Mouse (Mus musculus): Measurements from ENCODE around the gene Arpc1a.
"Not testable (repeated sequence)": the region's sequence is repeated elsewhere in the genome, so short reads cannot be mapped to it uniquely, and the experiment has no call there.

Gene Arpc1a

DNA sequence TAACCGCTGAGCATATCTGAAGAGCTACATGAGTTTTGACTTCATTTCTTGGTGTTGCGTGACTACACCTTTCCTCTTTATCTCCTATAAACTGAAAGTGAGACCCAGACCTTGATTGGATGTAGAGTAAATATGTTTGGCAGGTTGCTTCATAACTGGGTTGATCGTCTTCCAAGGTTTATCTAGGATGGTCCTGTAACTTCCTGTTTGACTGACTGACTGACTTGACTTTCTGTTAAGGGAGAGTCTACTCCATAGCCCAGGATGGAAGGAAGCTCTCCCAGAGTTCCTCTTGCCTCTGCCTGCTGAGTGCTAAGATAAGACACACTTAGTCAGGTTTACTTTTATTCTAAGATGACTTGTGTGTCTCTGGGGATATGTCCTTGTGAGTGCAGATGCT, 6.2 kb downstream of the Arpc1a start:
- CTCF ChIA-PET: interaction anchor here in 1 of 4 experiments (0.8 to 1.3 kb wide), 2 partner anchors 125 to 322 kb away, joined by 3 read pairs; partner anchors contain the start of gene Trrap

DNA sequence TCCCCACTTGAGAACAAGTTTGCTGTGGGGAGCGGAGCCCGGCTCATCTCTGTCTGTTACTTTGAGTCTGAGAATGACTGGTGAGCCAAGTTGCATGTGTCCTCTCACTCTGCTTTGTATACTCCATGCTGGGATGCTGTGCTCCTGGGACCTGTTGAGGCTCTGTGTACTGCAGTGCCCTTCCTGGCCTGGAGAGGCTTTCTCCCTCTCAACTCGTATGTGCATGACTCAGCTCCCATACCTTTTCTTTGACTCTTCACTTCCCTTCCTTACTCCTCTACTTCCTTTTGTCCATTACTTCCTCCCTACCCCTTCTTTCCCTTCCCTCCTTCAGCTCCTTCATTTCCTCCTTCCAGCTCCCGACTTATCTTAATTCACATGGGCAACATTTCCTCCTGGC, 12.6 kb downstream of the Arpc1a start:
- CTCF ChIA-PET: interaction anchor here in 1 of 4 experiments (1.1 kb wide), 1 partner anchor 302 kb away, joined by 4 read pairs; no protein-coding TSS in a partner anchor

More for the DNA sequence above, 6.2 kb downstream of the Arpc1a start:
- POLR2A ChIA-PET: interaction anchor here in 3 of 4 experiments (0.6 to 1.3 kb wide), 4 partner anchors 23 to 114 kb away, joined by 3 to 4 read pairs (median 3); partner anchors contain the start of gene Arpc1b (in 1 of the 3)

DNA sequence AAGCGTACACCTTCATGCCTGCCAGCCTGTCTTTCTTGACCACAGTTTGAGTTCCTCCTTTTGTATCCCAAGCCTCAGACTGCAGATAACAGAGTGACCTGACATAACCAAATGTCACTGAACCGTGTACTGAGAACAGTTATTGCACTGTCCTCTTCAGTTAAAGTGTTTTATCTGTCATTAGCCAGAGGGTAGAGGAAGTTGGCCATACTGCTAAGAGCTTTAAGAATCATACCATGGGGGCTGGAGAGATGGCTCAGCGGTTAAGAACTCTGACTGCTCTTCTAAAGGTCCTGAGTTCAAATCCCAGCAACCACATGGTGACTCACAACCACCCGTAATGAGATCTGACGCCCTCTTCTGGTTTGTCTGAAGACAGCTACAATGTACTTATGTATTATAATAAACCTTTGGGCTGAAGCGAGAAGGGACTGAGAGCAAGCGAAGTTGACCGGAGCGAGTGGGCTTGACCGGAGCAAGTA, 14.8 kb downstream of the Arpc1a start:
- ChIA-PET CTCF (interaction anchor here in 1 of 4 experiments (2.4 kb wide), 1 partner anchor 19 kb away, joined by 6 read pairs; no protein-coding TSS in a partner anchor), POLR2A (interaction anchor here in 2 of 4 experiments (0.7 to 1.0 kb wide), 2 partner anchors 10 to 14 kb away, joined by 4 to 5 read pairs; no protein-coding TSS in a partner anchor)

More for the DNA sequence above, 12.6 kb downstream of the Arpc1a start:
- POLR2A ChIA-PET: interaction anchor here in 2 of 4 experiments (0.7 to 2.0 kb wide), 3 partner anchors 10 to 89 kb away, joined by 3 to 6 read pairs (median 4); partner anchors contain the start of gene Arpc1b (in 1 of the 2)

DNA sequence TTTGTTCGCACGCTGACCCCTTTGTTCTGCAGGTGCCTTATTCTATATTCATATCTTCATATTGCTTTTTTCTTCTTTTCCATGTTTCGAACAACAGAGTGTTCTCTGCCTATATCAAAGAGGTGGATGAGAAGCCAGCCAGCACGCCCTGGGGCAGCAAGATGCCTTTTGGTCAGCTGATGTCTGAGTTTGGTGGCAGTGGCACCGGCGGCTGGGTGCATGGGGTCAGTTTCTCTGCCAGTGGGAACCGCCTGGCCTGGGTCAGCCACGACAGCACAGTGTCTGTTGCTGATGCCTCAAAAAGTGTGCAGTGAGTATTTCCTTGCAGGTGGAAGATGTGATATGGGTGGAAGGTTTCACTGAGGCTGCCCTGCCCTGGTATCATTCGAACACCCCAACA, 17.3 kb downstream of the Arpc1a start:
- ChIA-PET POLR2A (interaction anchor here in 1 of 4 experiments (3.2 kb wide), 1 partner anchor 12 kb away, joined by 19 read pairs; the partner anchor contains the start of gene Arpc1b), CTCF (no interaction called here)

DNA sequence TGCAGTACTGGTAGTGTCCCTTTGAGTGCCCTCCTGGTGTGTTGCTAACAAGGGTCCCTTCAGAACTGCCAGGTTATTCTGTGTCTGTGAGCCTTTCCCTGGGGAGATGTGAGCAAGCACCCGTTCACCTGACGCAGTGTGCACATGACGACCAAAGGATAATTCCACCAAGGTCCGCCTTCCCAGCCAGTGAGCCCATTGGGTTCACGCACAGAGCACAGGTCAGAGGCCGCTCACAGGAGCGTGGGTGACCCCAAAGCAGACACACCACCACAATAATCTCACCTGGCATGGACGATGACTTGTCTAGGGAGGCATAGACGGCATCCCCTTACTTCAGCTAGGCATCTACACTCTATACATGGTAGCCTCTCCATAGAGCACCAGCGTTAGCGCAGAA, 17.8 kb downstream of the Arpc1a start:
- CTCF ChIA-PET: not testable (repeated sequence)
- POLR2A ChIA-PET: interaction anchor here in 1 of 4 experiments (3.2 kb wide), 1 partner anchor 12 kb away, joined by 19 read pairs; the partner anchor contains the start of gene Arpc1b

DNA sequence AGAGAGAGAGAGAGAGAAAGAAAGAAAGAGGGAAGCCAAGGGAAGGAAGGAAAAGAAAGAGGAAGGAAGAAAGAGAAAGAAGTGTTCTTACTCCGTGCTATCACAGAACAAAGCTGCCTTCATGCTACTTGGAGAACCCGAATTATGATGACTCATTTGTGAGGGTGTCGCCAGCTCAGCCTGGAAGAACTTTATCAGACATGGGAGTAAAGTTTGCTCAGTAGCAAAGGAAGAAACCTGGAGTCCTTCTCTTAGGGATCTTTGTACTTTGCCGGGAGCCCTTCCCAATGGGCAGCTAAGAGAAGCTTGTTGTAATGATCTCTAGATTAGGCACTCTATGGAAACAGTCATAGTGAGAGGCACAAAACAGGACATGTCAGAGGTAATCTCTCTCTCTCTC, 19.1 kb downstream of the Arpc1a start:
- POLR2A ChIA-PET: interaction anchor here in 3 of 4 experiments (0.7 to 3.2 kb wide), 4 partner anchors 10 to 1683 kb away, joined by 3 to 19 read pairs (median 6); partner anchors contain the start of gene Arpc1b (in 2 of the 3)
- CTCF ChIA-PET: interaction anchor here in 1 of 4 experiments (1.1 kb wide), 1 partner anchor 12 kb away, joined by 3 read pairs; no protein-coding TSS in a partner anchor

DNA sequence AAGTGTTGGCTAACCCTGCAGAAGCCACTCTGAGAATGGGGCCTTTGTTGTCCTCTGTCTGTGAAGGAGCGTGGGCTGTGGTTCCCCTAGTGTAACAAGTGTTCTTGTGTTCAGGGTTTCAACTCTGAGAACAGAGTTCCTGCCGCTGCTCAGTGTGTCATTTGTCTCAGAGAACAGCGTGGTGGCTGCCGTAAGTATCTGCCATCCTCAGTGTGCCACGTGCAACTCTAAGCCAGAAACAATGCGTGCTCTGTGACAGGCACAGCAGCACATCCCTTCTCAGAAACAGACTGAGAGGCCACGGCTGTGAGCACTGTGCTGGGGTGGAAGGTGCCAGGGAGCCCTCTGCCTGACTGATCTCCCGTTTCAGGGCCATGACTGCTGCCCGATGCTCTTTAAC, 20.7 kb downstream of the Arpc1a start:
- ChIA-PET POLR2A (interaction anchor here in 2 of 4 experiments (1.1 to 3.2 kb wide), 3 partner anchors 9 to 63 kb away, joined by 3 to 19 read pairs (median 7); partner anchors contain the start of genes Arpc1b (in 2 of the 2), Cpsf4 (in 1 of the 2) and Ptcd1 (in 1 of the 2)), CTCF (no interaction called here)

DNA sequence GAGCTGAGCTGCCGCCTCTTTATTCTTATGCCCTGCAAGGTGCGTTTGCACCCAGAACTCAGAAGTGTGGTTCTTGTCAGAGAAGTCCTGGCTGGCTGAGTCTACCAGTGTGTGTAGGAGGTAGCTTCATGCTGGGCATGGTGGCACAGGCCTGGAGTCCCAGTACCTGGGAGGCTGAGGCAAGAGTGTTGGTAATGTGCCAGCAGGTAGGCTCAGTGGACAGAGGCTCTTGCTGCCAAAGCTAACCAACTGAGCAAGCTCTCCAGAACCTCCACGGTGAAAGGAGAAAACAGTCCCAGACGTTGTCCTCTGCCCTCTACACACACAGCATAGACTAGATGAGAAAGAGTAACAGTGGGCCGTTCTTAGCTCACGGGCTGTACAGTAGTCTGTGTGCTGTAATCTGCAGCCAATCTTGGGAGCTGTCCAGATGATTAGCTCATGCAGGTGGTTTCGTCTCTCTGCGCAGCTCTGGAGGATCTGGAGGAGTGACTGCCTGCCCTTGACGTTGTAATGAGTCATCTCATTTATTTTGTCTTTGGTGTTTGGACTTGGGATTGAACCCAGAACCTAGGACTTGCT, 22.2 kb downstream of the Arpc1a start:
- ChIA-PET POLR2A (interaction anchor here in 3 of 4 experiments (0.6 to 1.4 kb wide), 5 partner anchors 9 to 130 kb away, joined by 3 to 5 read pairs (median 3); partner anchors contain the start of genes Arpc1b (in 2 of the 3), Arpc1a (in 1 of the 3) and Kpna7 (in 1 of the 3)), CTCF (interaction anchor here in 2 of 4 experiments (0.5 to 0.6 kb wide), 3 partner anchors 11 to 105 kb away, joined by 3 read pairs; no protein-coding TSS in a partner anchor)

DNA sequence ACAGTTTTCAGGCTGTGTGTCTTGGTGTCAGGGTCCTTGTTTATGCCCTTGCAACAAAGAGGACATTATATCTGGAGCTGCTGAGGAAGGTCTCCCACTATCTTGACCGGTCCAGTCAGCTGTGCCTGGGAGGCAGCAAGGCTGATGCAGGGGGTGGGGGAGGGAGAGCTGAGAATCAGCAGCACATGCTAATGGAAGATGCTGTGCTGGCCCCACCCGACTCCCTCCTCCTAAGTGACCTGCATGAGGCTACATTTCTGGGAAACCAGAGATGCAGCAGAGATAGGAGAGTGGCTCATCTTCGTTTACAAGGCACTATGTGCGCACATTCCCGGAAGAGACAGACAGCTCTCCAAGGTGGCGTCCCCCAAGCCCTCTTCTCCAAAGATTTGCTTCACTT, 26.8 kb downstream of the Arpc1a start:
- ChIA-PET CTCF (no interaction called here), POLR2A (interaction anchor here in 3 of 4 experiments (0.5 to 7.7 kb wide), 7 partner anchors 9 to 146 kb away, joined by 3 to 74 read pairs (median 3); no protein-coding TSS in a partner anchor)

DNA sequence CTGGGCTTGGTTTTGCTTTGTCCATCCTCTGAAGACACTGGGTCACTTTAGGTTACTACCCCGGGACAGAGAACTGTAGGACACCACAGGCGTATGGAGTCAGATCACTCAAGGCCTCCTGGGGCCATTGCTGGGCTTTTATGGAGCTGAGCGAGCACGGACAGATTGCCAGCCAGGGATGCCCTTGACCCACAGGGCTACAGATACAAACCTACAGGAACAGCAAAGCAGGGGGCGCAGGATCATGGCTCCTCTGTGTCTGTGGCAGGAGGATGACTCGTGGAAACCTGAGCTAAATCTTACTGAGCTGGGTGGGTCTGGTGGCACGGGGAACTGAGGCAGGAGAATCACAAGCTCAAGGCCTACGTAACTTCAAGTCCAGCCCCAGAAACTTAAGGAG, 28.9 kb downstream of the Arpc1a start:
- POLR2A ChIA-PET: interaction anchor here (0.6 to 7.7 kb wide), 17 partner anchors 10 to 567 kb away, joined by 3 to 74 read pairs (median 5); partner anchors contain the start of genes Arpc1a (in 1 of the 4), Cpsf4 (in 1 of the 4), Kpna7 (in 1 of the 4) and Nptx2 (in 1 of the 4)
- CTCF ChIA-PET: no interaction called here

DNA sequence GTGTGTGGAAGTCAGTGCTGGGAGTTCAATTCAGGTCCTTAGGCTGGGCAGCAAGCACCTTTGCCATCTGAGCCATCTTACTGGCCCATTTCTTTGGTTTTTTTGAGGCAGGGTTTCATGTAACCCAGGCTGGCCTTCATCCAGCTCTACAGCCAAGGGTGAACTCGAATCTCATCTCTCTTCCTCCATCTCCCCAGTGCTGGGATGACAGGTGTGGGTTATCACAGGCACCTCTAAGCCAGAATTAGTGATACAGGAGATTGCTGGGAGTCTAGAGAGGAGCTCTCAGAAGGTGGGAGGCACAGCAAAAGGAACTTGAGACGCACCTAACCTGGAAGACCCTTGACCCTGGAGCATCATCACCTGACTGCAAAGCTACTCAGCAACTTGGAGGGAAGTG, 29.8 kb downstream of the Arpc1a start:
- CTCF ChIA-PET: interaction anchor here in 2 of 4 experiments (0.9 to 1.1 kb wide), 2 partner anchors 19 to 54 kb away, joined by 3 read pairs; no protein-coding TSS in a partner anchor
- POLR2A ChIA-PET: interaction anchor here (0.6 to 7.7 kb wide), 40 partner anchors 9 to 567 kb away, joined by 3 to 74 read pairs (median 5); partner anchors contain the start of genes Arpc1a (in 2 of the 4), Kpna7 (in 2 of the 4), Cpsf4 (in 1 of the 4) and Ptcd1 (in 1 of the 4)

DNA sequence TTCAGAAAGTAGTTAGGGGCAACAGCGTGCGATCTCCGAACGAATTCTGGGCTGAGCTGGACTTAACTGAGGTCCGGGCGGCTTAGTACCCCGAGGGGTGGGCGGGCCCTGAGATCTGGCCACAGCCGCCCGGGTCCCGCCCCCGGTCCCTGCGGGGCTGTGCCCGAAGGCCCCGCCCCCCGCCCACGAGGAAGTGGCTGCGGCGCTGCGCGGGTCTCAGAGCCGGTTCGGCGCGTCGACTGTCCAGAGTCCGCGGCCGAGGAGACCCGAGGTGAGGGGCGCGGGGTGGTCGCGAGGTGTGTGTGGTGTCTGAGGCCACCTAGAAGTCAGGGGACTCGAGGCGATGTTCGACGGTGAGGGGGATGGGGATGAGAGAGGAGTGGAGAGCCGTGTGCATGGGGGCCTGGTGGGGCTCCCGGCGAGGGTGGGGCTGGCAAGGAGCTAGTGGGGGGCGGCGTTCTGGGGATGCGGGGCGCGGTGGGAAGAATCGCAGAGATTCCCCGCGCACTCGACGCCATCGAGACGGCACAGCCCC, 30.5 kb downstream of the Arpc1a start, which contains the start of gene Arpc1b:
TSS of gene Arpc1b (plus strand) at position 145 of the 535 bp plus-strand sequence.
- ChIA-PET POLR2A (interaction anchor here (0.6 to 7.7 kb wide), 71 partner anchors 8 to 1798 kb away, joined by 3 to 74 read pairs (median 5); partner anchors contain the start of genes Arpc1a (in 3 of the 4), Cpsf4 (in 3 of the 4), Kpna7 (in 3 of the 4) and Ptcd1 (in 3 of the 4)), CTCF (interaction anchor here (0.5 to 1.5 kb wide), 9 partner anchors 11 to 1567 kb away, joined by 3 to 7 read pairs (median 3); no protein-coding TSS in a partner anchor)

DNA sequence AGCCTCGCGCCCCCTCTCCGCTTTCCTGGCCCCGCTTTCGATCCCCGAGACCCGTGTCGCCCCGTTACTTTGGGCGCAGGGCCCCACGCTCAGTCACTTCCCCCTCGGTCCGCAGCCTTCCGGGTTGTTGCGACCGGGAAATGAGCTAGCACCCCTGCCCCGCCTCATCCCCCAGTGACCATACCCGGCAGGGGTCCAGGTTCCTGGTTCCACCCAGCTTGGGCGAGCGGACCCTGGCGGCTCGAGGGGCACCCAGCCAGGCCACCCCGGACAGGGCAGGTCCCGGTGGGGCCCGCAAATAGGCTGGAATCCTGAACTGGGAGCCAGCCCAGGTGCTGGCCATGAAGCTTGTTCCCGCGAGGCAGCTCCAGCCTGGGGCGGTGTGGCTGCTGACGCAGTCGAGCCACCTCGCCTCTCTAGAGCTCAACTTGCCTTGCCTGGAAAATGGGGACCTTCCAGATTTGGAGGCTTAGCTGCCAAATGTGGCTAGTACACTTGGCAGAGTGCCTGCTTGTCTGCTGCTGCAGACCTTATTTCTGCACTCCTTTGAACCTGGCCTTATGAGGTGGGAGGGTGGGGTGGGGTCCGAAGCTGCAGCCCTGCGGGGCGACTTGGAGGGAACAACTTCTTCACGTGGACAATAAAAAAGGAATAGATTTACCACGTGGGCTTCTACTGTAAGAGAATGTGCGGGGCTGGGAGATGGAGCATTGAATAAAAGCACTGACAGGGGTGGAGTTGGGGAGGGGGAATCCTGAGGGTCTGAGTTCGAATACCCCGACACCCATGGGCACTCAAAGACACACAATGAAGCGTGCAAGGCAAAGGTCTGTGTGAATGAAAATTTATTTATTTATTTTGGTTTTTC, 31.2 kb downstream of the Arpc1a start:
- ChIA-PET CTCF (interaction anchor here in 3 of 4 experiments (0.5 to 1.5 kb wide), 10 partner anchors 12 to 1951 kb away, joined by 3 to 7 read pairs (median 3); no protein-coding TSS in a partner anchor), POLR2A (interaction anchor here (0.6 to 7.7 kb wide), 64 partner anchors 8 to 1797 kb away, joined by 3 to 74 read pairs (median 5); partner anchors contain the start of genes Arpc1a (in 3 of the 4), Cpsf4 (in 3 of the 4), Kpna7 (in 3 of the 4) and Ptcd1 (in 3 of the 4))

DNA sequence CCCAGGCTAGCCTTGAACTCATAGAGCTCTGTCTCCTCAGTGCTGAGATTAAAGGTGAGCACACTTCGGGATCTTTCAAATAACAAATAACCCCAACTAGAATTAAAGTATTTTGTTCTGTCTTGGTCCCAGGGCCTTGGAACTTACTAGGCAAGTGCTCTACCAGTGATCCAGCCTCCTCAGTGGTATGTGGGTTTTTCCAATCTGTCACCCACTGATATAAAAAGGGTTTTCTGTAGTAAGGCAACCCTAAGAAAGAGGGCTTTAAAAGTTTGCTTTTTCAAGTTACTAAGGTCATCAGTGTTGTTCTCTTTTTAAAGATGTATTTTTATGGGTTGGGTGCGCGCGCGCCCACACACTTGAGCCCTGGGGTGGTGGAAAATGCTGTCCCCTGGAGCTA, 32.1 kb downstream of the Arpc1a start:
- POLR2A ChIA-PET: interaction anchor here in 3 of 4 experiments (0.6 to 7.7 kb wide), 16 partner anchors 9 to 498 kb away, joined by 3 to 74 read pairs (median 6); partner anchors contain the start of genes Arpc1a (in 1 of the 3), Kpna7 (in 1 of the 3), Zkscan5 (in 1 of the 3) and Zscan25 (in 1 of the 3)
- CTCF ChIA-PET: interaction anchor here (1.0 to 1.6 kb wide), 4 partner anchors 10 to 98 kb away, joined by 3 to 8 read pairs (median 5); no protein-coding TSS in a partner anchor

DNA sequence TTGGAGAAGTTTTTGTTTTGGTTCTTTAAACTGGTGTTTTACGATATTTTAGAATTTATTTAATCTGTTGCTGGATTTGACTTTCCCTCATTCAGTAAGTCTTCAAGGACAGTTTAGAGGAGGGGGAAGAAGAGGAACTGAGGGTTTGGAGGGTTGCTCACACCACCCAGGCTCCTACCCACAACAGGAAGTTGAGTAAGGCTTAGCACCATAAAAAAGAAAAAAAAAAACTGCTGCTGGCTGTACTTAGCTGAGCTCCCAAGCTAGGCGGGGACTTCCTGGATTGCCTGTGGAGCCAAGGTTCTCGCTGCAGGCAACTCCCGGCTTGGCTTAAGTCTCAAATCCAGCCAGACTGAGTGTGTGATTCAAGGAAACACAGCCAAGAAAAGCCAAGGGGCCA, 32.7 kb downstream of the Arpc1a start:
- POLR2A ChIA-PET: interaction anchor here in 3 of 4 experiments (0.6 to 4.2 kb wide), 19 partner anchors 9 to 499 kb away, joined by 3 to 30 read pairs (median 4); partner anchors contain the start of genes Cpsf4 (in 2 of the 3), Ptcd1 (in 2 of the 3) and Zkscan5 (in 2 of the 3)

DNA sequence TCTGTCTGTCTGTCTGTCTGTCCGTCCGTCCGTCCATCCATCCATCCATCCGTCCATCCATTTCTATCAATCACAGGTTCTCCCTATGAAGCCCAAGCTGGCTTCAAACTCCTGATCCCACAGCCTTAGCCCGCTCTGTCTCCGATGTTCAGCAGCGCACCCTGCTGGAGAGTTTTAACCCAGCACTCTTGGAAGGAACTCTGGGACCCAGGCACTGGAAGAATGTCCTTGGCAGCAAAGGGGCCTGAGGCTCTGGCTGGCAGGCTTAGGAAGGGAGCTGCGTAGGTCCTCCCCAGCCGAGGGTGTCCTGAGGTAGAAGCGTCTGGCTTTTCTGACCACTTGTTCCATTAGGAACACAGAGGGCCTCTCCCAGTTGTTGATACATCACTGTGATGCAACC, 33.3 kb downstream of the Arpc1a start:
- CTCF ChIA-PET: interaction anchor here (0.5 to 1.6 kb wide), 25 partner anchors 8 to 320 kb away, joined by 3 to 10 read pairs (median 3); partner anchors contain the start of genes Cpsf4 (in 1 of the 4), Ptcd1 (in 1 of the 4) and Zkscan5 (in 1 of the 4)
- POLR2A ChIA-PET: interaction anchor here in 3 of 4 experiments (0.6 to 4.2 kb wide), 20 partner anchors 8 to 129 kb away, joined by 3 to 25 read pairs (median 4); partner anchors contain the start of genes Cpsf4 (in 2 of the 3), Ptcd1 (in 2 of the 3) and Zkscan5 (in 2 of the 3)

More for the DNA sequence above, 32.7 kb downstream of the Arpc1a start:
- CTCF ChIA-PET: interaction anchor here (0.5 to 1.6 kb wide), 21 partner anchors 9 to 683 kb away, joined by 3 to 10 read pairs (median 4); partner anchors contain the start of genes Cpsf4 (in 1 of the 4), Ptcd1 (in 1 of the 4) and Zkscan5 (in 1 of the 4)

Measured in embryonic stem cell, embryonic (primary cell).